ENCODE assay signal across 25 mouse cellular contexts in genomic region chr13:102596101-102596500, GRCm38 (mm10).
A peak's percentile ranks its signal among the peaks of the same experiment; 100 is the strongest.
DNase-seq lines count a peak whose midpoint lies in the region; ATAC-seq and TF ChIP-seq lines count a peak whose summit lies in the region.
"Had no signal": no experiment of that assay in that cellular context is flagged by ENCODE, and none has a peak within 500 bp of the region (broad histone marks: within the 10 kb centered on the region; RNA-seq: fewer than 3 reads in every experiment).

No protein-coding gene starts in this region.

- H3K27ac ChIP-seq in heart, embryonic 14.5 days (replicated peaks in 1 of 2; ENCODE audit: control insufficient read depth in 1 of 2, insufficient read depth in 1 of 2, low read depth in 2 of 2, low read length in 2 of 2), result peak overlapping the region; percentile 30 to 81; a peak in 3 of 4 replicates
- no peak overlapping the region for H3K27ac ChIP-seq in kidney, adult 2 months (ENCODE audit: insufficient read depth, low read depth, low read length)
- no peak overlapping the region for H3K27ac ChIP-seq in midbrain, postnatal 0 days (ENCODE audit: low read depth, low read length)
- H3K27ac ChIP-seq in midbrain, embryonic 15.5 days, result no peak overlapping the region
- H3K27ac ChIP-seq: hindbrain, embryonic 15.5 days; kidney, postnatal 0 days; liver, embryonic 12.5 days; midbrain, embryonic 13.5 days; neural tube, embryonic 15.5 days had no signal

- no peaks in the 10 kb centered on the region for H3K36me3 ChIP-seq in heart, embryonic 14.5 days (ENCODE audit: control insufficient read depth, insufficient read depth, low read length)
- no peaks in the 10 kb centered on the region for H3K36me3 ChIP-seq in kidney, adult 2 months (ENCODE audit: control insufficient read depth, insufficient read depth, low read length)
- H3K36me3 ChIP-seq in midbrain, postnatal 0 days (ENCODE audit: insufficient read depth, low read length), result no peaks in the 10 kb centered on the region
- no peaks in the 10 kb centered on the region for H3K36me3 ChIP-seq in midbrain, embryonic 15.5 days (replicated peaks)
- H3K36me3 ChIP-seq: G1E; hindbrain, embryonic 15.5 days; liver, embryonic 12.5 days; midbrain, embryonic 13.5 days; neural tube, embryonic 15.5 days had no signal

- no peak overlapping the region for H3K4me2 ChIP-seq in heart, embryonic 14.5 days (ENCODE audit: low read length)
- no peak overlapping the region for H3K4me2 ChIP-seq in midbrain, postnatal 0 days (ENCODE audit: low read depth, low read length, poor library complexity, severe bottlenecking)
- no peak overlapping the region for H3K4me2 ChIP-seq in midbrain, embryonic 15.5 days
- H3K4me2 ChIP-seq: hindbrain, embryonic 15.5 days; liver, embryonic 12.5 days; midbrain, embryonic 13.5 days; neural tube, embryonic 15.5 days had no signal

- ATAC-seq in heart, embryonic 14.5 days (ENCODE audit: insufficient number of reproducible peaks, insufficient read depth, low FRiP score, low read depth), result no peak
- ATAC-seq in midbrain, postnatal 0 days (ENCODE audit: low FRiP score), result no peak
- ATAC-seq in midbrain, embryonic 15.5 days (replicated peaks), result no peak
- ATAC-seq: forebrain, embryonic 16.5 days; liver, embryonic 12.5 days; liver, postnatal 0 days; midbrain, embryonic 13.5 days had no signal

- H3K4me1 ChIP-seq in heart, embryonic 14.5 days (ENCODE audit: control insufficient read depth in 2 of 2, insufficient read depth in 2 of 2, low read length in 2 of 2), result peaks cover 27 to 40% of the 10 kb centered on the region in 2 experiments
- no peaks in the 10 kb centered on the region; the same call in 1 of the 2 replicates for H3K4me1 ChIP-seq in kidney, adult 2 months (ENCODE audit: control insufficient read depth, insufficient read depth, low read length)
- H3K4me1 ChIP-seq in midbrain, postnatal 0 days (ENCODE audit: insufficient read depth, low read length), result no peaks in the 10 kb centered on the region
- peaks cover 8% of the 10 kb centered on the region; the same call in 1 of the 2 replicates for H3K4me1 ChIP-seq in midbrain, embryonic 15.5 days
- H3K4me1 ChIP-seq: hindbrain, embryonic 15.5 days; liver, embryonic 12.5 days; neural tube, embryonic 15.5 days had no signal

- WGBS in heart, embryonic 14.5 days, result 84% methylated on average over 2 of the region's 2 CpGs
- WGBS in kidney, adult 2 months, result 95% methylated on average over 2 of the region's 2 CpGs
- WGBS in midbrain, postnatal 0 days, result 88% methylated on average over 2 of the region's 2 CpGs
- WGBS in midbrain, embryonic 15.5 days, result 91% methylated on average over 2 of the region's 2 CpGs

- H3K9me3 ChIP-seq in heart, embryonic 14.5 days (ENCODE audit: control insufficient read depth, low read length), result no peaks in the 10 kb centered on the region
- no peaks in the 10 kb centered on the region for H3K9me3 ChIP-seq in midbrain, postnatal 0 days (ENCODE audit: low read length)
- H3K9me3 ChIP-seq in midbrain, embryonic 15.5 days, result no peaks in the 10 kb centered on the region
- H3K9me3 ChIP-seq: G1E; hindbrain, embryonic 15.5 days; liver, embryonic 12.5 days; midbrain, embryonic 13.5 days; neural tube, embryonic 15.5 days had no signal

- H3K27me3 ChIP-seq in heart, embryonic 14.5 days (ENCODE audit: control insufficient read depth, insufficient read depth, low read length), result no peaks in the 10 kb centered on the region
- no peaks in the 10 kb centered on the region for H3K27me3 ChIP-seq in kidney, adult 2 months (replicated peaks; ENCODE audit: control insufficient read depth, insufficient read depth, low read length)
- no peaks in the 10 kb centered on the region for H3K27me3 ChIP-seq in midbrain, postnatal 0 days (ENCODE audit: insufficient read depth, low read length)
- H3K27me3 ChIP-seq in midbrain, embryonic 15.5 days (replicated peaks), result no peaks in the 10 kb centered on the region; the same call in 1 of the 2 replicates
- H3K27me3 ChIP-seq: hindbrain, embryonic 15.5 days; liver, embryonic 12.5 days; neural tube, embryonic 15.5 days had no signal

- H3K4me3 ChIP-seq in heart, embryonic 14.5 days (ENCODE audit: control insufficient read depth in 1 of 2, insufficient read depth in 1 of 2, low read depth in 1 of 2, low read length in 2 of 2), result no peak overlapping the region
- no peak overlapping the region for H3K4me3 ChIP-seq in kidney, adult 2 months (ENCODE audit: insufficient read depth, low read depth, low read length)
- H3K4me3 ChIP-seq in midbrain, postnatal 0 days (ENCODE audit: low read depth, low read length), result no peak overlapping the region
- H3K4me3 ChIP-seq in midbrain, embryonic 15.5 days, result no peak overlapping the region
- H3K4me3 ChIP-seq: erythroblast, embryonic 14.5 days; hindbrain, embryonic 15.5 days; liver, embryonic 12.5 days; midbrain, embryonic 13.5 days; neural tube, embryonic 15.5 days had no signal

- no peak overlapping the region for H3K9ac ChIP-seq in heart, embryonic 14.5 days (ENCODE audit: low read length)
- H3K9ac ChIP-seq in midbrain, postnatal 0 days (replicated peaks; ENCODE audit: low read length, poor library complexity, severe bottlenecking), result no peak overlapping the region
- no peak overlapping the region for H3K9ac ChIP-seq in midbrain, embryonic 15.5 days
- H3K9ac ChIP-seq: hindbrain, embryonic 15.5 days; liver, embryonic 12.5 days; liver, postnatal 0 days; midbrain, embryonic 13.5 days; neural tube, embryonic 15.5 days had no signal

- TF ChIP-seq CTCF in kidney, adult 2 months (conservative IDR thresholded peaks at IDR 0.05; ENCODE audit: insufficient read depth, insufficient read length, low read depth, low read length), result no peak
- no peak for TF ChIP-seq CTCF in midbrain, postnatal 0 days (IDR thresholded peaks at IDR 0.05)

- no peak for TF ChIP-seq POLR2A in kidney, adult 2 months (IDR thresholded peaks at IDR 0.05; ENCODE audit: low read depth, low read length)

- DNase-seq in cerebellum, postnatal 14 days, result peak; percentile 39 to 67
- DNase-seq in cerebellum, adult 8-10 months, result no peak
- no peak for DNase-seq in heart, postnatal 4 days
- DNase-seq in kidney, adult 11 months, result peak; percentile 1
- no peak for DNase-seq in kidney, adult 2 months
- peak; percentile 39 for DNase-seq in midbrain, postnatal 0 days (ENCODE audit: low spot score)
- DNase-seq: adrenal gland, adult 8-10 months; cerebellum, adult 11 months; cerebellum, adult 9-11 months; kidney, adult 8-10 months; kidney, postnatal 4 days; liver, postnatal 0 days; retina, postnatal 1 day; right cerebral cortex, postnatal 14 days; thymus, postnatal 4 days had no signal

Comparison
In these comparisons a context has a peak if more than half of its experiments do, and no peak if none do; other contexts are left out.
1. DNase-seq: peak in cerebellum, postnatal 14 days (2 of 2), kidney, adult 11 months (single experiment) and midbrain, postnatal 0 days (single experiment); none in cerebellum, adult 8-10 months (single experiment), heart, postnatal 4 days (single experiment) and kidney, adult 2 months (single experiment).
2. H3K27ac ChIP-seq: peak in heart, embryonic 14.5 days (2 of 2); none in kidney, adult 2 months (single experiment), midbrain, postnatal 0 days (single experiment) and midbrain, embryonic 15.5 days (single experiment).